Mouse (Mus musculus): Measurements from ENCODE around the gene Oasl1.
A peak's percentile ranks its signal among the peaks of the same experiment; 100 is the strongest.
"Not testable (repeated sequence)": the region's sequence is repeated elsewhere in the genome, so short reads cannot be mapped to it uniquely, and the experiment has no call there.

The Oasl1 gene

GRCm38 (mm10) chr5:114926753-114927152, 3.7 kb downstream of the Oasl1 start:
- no peak for DNase-seq (ENCODE audit: low spot score)

DNA sequence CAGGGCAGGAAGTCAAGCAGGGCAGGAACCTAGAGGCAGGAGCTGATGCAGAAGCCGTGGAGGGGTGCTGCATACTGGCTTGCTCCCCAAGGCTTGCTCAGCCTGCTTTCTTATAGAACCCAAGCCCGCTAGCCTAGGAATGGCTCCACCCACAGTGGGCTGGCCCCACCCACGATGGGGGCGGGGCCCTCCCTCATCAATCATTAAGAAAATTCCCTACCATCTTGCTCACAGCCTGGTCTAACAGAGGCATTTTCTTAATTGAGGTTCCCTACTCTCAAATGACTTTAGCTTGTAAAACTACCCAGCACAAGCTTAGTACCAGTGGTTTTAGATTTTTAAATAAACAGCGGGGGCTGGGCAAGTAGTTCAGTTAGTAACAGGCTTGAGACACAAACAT, 8.6 kb downstream of the Oasl1 start:
- DNase-seq (ENCODE audit: low spot score), result no peak

DNA sequence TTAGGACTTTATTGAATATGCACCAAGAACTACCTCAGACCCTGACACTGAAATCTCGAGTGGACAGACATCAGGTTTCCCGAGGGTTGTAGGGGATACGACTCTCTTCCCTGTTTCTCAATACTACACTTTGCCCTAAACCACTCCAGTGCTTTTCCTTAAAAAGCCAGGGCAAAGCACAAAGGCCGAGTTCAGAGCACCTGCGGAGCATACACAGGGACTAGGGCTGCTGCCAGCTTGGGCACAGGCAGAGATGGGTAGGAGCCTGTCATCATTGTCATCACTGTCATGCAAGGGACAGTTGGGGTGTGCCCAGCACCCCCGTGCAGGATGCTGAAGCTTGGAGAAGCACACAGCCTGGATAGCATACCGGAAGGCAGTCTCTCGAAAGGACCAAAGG, 10.2 kb downstream of the Oasl1 start:
- DNase-seq (ENCODE audit: low spot score), result no peak

- DNase-seq (ENCODE audit: low spot score), result peak; percentile 63
These were observed 12.8 kb downstream of the Oasl1 start for GRCm38 (mm10) chr5:114935838-114936237.

- DNase-seq (ENCODE audit: low spot score), result not testable (repeated sequence)
These were observed 18.1 kb downstream of the Oasl1 start for GRCm38 (mm10) chr5:114941138-114941537.

DNA sequence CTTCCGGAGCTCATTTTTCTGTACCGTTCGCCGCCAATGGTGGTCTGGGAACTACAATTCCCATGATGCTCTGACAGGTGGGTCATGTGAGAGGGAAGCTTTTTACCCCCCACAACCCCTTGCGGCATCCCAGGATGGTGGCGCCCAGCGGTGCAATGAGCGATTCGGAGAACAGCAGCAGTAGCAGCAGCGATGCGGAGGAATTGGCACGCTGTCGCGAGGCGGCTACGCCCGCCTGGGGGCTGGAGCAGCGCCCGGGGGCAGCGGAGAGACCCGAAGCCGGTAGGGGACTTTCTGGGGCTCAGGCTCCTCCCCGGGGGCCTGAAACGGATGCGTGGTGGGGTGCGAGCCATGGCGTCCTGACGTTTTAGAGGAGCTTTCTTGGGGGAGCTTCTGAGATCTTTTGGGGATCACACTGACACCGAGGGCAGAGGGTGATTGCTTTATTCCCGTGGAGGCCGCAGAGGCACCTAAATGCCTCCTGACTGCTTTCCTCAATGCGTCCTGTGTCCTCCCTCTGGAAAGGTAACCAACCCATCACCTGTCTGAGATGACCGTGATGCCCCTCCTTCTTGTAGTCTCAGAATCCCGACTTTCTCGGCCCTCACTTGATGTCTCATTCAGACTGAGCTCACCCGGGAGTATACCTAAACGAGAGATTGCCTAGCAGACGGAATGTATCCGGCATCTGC, 19.2 kb downstream of the Oasl1 start, which contains the start of gene 2210016L21Rik:
TSS of gene 2210016L21Rik (plus strand) at position 85 of the 692 bp plus-strand sequence.
- peak; percentile 96 for DNase-seq (ENCODE audit: low spot score)

DNA sequence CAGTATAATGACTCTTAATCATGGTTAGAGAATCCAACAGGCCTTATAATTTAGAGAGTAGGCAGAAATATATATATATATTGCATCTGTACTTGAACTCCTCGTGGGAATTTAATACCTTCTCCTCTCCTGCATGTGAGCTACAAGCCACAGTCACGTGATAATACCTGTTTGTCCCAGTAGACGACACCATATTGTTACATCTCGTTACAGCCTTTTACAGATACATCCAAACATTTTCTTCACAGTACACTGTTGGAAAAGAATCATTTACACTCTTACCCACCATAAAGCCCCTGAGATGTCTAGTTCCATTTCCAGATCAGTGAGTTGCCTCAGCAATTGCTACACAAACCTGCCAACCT, 19.7 kb downstream of the Oasl1 start:
- no peak for DNase-seq (ENCODE audit: low spot score)

GRCm38 (mm10) chr5:114945072-114945471, 22.0 kb downstream of the Oasl1 start:
- no peak for DNase-seq (ENCODE audit: low spot score)

GRCm38 (mm10) chr5:114948891-114949290, 25.9 kb downstream of the Oasl1 start:
- no peak for DNase-seq (ENCODE audit: low spot score)

GRCm38 (mm10) chr5:114949316-114949715, 26.3 kb downstream of the Oasl1 start:
- no peak for DNase-seq (ENCODE audit: low spot score)

DNA sequence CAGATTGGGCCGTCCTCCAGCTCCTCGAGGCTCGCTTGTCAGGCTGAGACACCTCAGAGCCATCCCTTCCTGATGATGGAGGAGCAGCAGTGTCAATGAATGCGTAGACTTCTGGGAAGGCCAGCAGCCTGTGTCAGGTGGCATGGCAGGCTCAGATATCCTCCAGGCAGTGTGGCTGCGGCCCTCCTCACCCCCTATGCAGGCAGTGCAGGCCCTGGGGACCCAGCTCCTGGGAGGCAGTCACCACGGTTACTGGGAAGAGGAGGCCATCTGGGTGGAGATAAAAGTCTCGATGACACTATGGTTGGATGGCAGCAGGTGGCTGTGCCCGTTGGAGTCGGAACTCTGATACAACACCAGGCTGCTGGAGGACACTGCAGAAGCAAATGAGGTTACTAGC, 26.8 kb downstream of the Oasl1 start:
- no peak for DNase-seq (ENCODE audit: low spot score)

- no peak for DNase-seq (ENCODE audit: low spot score)
These were observed 27.6 kb downstream of the Oasl1 start for GRCm38 (mm10) chr5:114950669-114951068.

GRCm38 (mm10) chr5:114951279-114951880, 28.3 kb downstream of the Oasl1 start:
- DNase-seq (ENCODE audit: low spot score), result no peak

DNA sequence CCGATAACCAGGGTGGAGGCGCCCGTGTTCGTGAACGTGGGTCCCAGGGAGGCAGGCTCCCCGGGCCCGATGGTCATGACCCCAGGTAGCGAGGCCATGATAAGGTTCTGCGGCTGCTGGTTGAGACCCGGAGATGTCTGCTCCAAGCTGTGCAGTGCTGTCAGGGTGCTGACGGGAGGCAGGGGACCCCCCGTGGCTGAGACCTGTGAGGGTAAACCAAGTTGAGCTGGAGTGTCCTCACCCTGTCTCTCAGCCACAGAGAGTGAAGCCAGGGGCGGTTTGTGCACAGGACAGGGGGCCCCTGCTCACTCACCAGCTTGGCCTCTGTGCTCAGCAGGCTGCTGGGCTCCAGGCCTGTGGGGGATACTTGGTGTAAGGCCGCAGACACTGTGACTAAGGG, 30.3 kb downstream of the Oasl1 start:
- DNase-seq (ENCODE audit: low spot score), result no peak

DNA sequence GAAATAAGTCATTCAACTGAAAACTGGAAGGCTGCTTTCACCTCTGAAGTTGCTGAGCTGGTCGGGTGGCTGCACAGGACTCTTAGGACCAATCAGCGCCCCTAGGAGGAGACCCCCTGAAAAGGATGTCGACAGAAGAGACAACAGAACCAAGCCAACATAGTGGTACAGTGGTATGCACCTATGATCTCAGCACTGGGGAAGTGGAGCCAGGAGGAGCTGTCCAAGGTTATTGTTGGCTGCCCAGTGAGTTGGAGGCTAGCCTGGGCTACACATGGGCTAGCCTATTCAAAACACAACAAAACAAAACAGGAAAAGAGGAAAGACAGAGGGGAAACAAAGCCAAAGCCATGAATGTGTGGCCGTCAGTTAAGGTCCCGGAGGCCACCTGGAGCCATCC, 35.0 kb downstream of the Oasl1 start:
- no peak for DNase-seq (ENCODE audit: low spot score)

- no peak for DNase-seq (ENCODE audit: low spot score)
These were observed 38.7 kb downstream of the Oasl1 start for GRCm38 (mm10) chr5:114961590-114962360.

DNA sequence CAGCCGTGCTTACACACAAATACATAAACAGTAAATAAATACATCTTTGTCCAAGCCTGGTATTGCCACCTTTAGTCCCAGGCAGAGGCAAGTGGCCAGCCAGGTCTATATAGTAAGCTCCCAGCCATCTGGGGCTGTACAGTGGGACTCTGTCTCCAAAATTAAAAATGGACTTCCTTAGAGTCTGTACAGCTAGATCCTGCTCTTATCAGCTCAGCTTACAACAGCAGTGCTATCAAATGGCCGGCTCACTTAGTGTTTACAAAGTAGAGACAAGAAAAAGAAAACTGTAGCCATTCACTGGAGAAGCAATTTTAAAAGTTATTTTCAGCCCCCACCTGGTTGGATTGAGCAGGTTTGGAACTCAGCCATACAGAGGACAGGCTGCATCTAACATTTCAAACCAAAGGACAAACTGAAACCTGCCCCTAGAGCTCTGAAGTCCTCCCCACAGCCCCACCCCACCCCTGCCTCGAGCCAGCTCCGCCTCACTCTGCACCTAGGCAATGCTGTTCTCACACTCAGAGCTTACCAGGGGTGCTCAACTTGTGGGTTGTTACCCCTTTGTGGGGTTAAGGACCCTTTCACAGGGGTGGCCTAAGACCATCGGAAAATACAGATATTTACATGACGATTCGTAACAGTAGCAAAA, 41.4 kb downstream of the Oasl1 start:
- DNase-seq (ENCODE audit: low spot score), result no peak

- DNase-seq (ENCODE audit: low spot score), result no peak
These were observed 42.2 kb downstream of the Oasl1 start for GRCm38 (mm10) chr5:114964967-114965898.

GRCm38 (mm10) chr5:114967523-114968268, 44.7 kb downstream of the Oasl1 start:
- DNase-seq (ENCODE audit: low spot score), result no peak

DNA sequence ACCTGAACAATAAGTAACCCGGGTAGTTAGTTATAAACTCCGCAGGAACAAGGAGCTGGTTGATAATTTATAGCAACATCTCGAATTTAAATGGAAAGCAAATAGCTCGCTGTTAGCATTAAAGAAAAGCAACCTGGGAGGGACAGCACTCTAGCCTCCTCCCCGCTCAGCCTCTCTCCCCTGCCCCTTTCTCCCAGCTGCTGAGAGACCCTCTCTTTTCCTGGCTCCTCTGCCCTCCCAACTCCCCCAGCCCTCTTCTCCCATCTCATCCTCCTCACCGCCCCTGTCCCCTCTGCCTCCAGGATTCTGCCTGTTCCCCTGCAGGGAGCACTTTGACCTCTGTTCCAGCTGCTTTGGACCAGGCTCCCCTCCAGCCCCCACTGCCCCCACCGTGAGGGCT, 45.6 kb downstream of the Oasl1 start:
- no peak for DNase-seq (ENCODE audit: low spot score)

DNA sequence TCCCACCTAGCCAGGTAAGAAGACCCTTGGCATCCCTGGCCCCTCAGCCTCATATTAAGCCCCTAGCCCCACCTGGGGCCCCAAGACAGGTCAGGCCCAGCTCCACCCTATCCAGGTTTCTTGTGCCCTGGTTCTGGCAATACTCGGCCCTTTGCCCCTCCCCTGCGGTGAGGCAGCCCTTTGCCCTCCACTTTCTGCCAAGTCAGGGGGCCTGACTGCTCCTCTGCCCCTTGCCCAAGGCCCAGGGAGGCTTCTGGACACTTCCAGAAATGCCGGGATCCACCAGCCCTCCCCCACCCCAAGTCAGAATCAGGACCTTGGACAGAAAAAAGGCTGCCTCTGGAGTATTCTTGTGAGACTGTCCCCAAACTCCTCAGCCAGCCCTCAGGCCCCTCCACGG, 46.0 kb downstream of the Oasl1 start:
- DNase-seq (ENCODE audit: low spot score), result no peak

Measured in embryo, embryonic 10 days (tissue).